Mouse (Mus musculus) neural tube, embryonic 15.5 days (tissue): ENCODE measurements around the gene Cltb. TPM values are rescaled to one million over a fixed set of nuclear protein-coding genes. Genes with fewer than 3 reads are reported as not detected.
A peak's percentile ranks its signal among the peaks of the same experiment; 100 is the strongest.
"Not testable (repeated sequence)": the region's sequence is repeated elsewhere in the genome, so short reads cannot be mapped to it uniquely, and the experiment has no call there.

ENCODE experiments used
- ATAC-seq: fragments of 200-750 bp; cut with Nextera tagmentation; 2 replicates; pipeline ENCODE4 v1.8.0; 2017; ENCODE audit warnings: mild to moderate bottlenecking, moderate TSS enrichment, moderate library complexity; ENCODE audit not compliant: low FRiP score
- H3K27ac ChIP-seq: fragments of 300-500 bp; sonication (generic); replicated peaks from 2 replicates; pipeline ENCODE4 v1.5.1; 2015; ENCODE audit warnings: mild to moderate bottlenecking, inconsistent platforms
- H3K27me3 ChIP-seq: fragments of 300-500 bp; sonication (generic); replicated peaks from 2 replicates; pipeline ENCODE4 v1.6.1; 2015; ENCODE audit warnings: inconsistent platforms
- H3K36me3 ChIP-seq: fragments of 300-500 bp; sonication (generic); 2 replicates; pipeline ENCODE4 v1.6.1; 2015; ENCODE audit warnings: inconsistent platforms
- H3K4me1 ChIP-seq: fragments of 300-500 bp; sonication (generic); 2 replicates; pipeline ENCODE4 v1.6.1; 2015; ENCODE audit warnings: inconsistent platforms
- H3K4me2 ChIP-seq: fragments of 300-500 bp; sonication (generic); 2 replicates; pipeline ENCODE4 v1.6.1; 2015; ENCODE audit warnings: inconsistent platforms, mild to moderate bottlenecking, moderate library complexity
- H3K4me3 ChIP-seq: fragments of 300-500 bp; sonication (generic); replicated peaks from 2 replicates; pipeline ENCODE4 v1.5.1; 2015; ENCODE audit warnings: mild to moderate bottlenecking, inconsistent platforms
- H3K9ac ChIP-seq: fragments of 300-500 bp; sonication (generic); replicated peaks from 2 replicates; pipeline ENCODE4 v1.6.1; 2015; ENCODE audit warnings: mild to moderate bottlenecking, inconsistent platforms
- H3K9me3 ChIP-seq: fragments of 300-500 bp; sonication (generic); replicated peaks from 2 replicates; pipeline ENCODE4 v1.6.1; 2016; ENCODE audit warnings: inconsistent platforms
- WGBS: fragments of 180-500 bp; shearing (Covaris S2); methylation state at CpG from one replicate; pipeline ENCODE4 v1.1.7; 2015; ENCODE audit warnings: mixed read lengths; 5-methylcytosine and 5-hydroxymethylcytosine counted together
- polyA plus RNA-seq: library from polyadenylated mRNA; unstranded; fragments of >200 nt; fragmentation: Nextera tagmentation; extraction: Ambion mirVana; gene quantifications from 2 replicates; pipeline ENCODE4 v1.2.1, GENCODE M21; 2015

The Cltb gene
- 230 and 259 TPM in 2 replicates for polyA plus RNA-seq

DNA sequence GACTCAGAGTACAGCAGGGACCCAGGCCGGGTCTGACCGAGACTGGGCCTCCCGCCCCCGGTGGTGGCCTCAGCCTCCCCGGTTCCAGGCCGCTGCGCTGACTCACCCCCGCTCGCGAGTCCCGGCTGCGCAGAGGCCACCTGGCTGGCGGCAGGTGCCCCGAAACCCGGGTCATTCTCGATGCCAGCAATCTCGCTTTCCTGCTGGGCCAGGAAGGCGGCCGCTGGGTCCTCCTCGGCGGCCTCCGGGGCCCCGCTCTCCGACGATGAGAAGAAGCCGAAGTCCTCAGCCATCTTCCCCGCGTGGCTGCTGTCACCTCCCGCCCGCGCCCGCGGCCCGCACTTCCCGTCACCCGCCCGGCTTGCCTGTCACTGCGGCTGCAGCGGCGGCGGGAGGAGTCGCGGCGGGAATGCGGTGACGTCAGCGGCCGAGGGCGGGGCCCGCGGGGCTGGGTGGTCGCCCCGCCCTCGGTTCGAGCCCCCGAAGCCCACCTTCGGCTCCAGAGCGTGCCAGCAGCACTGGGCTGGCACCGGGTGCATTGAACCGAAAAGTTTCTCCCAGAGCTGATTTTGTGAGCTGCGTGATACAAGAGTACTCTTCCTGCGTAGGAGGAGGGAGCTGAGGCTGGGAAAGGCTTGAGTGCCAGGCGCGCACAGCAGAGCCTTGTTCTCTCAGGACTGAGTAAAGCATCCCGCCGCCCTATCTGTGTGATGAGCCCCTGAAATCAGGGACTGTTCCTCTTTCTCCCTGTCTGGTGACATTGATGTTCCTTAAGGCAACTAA, at the start of gene Cltb:
TSS of gene Cltb (minus strand) at position 373 of the 783 bp plus-strand sequence.
- peak; percentile 83 for ATAC-seq
- under 1% methylated on average over 64 of the region's 66 CpGs for WGBS
- no peaks in the 10 kb centered on the region for H3K9me3 ChIP-seq
- H3K4me3 ChIP-seq, result peak within 1 kb of the TSS; percentile 81
- H3K27ac ChIP-seq, result peak within 1 kb of the TSS; percentile 88
- peak within 1 kb of the TSS; percentile 85 for H3K4me2 ChIP-seq
- H3K4me1 ChIP-seq, result peaks cover 33% of the 10 kb centered on the region
- H3K9ac ChIP-seq, result peak within 1 kb of the TSS; percentile 88
- peaks cover 8% of the 10 kb centered on the region for H3K36me3 ChIP-seq
- no peaks in the 10 kb centered on the region for H3K27me3 ChIP-seq

DNA sequence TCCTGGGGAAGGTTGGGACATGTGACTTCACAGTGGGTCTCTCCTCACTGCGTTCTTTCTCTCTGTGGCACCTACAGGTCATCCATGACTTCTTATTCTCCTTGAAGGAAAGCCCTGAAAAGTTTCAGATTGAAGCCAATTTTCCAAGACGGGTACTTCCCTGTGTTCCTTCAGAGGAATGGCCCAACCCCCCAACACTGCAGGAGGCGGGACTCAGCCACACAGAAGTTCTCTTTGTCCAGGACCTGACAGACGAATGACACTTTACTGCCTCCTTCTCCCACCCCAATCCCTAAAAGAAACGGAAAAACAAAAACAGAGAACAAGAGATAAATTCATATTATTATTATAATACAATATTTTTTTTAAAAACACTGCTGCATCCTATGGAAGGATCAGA, 49.7 kb upstream of the Cltb start:
- H3K9me3 ChIP-seq, result no peaks in the 10 kb centered on the region
- no peaks in the 10 kb centered on the region for H3K27me3 ChIP-seq
- H3K9ac ChIP-seq, result no peak overlapping the region
- no peak for ATAC-seq
- H3K4me3 ChIP-seq, result no peak overlapping the region
- H3K4me2 ChIP-seq, result no peak overlapping the region
- WGBS, result 50% methylated on average over 5 of the region's 5 CpGs
- no peaks in the 10 kb centered on the region for H3K4me1 ChIP-seq
- H3K36me3 ChIP-seq, result peaks cover 66% of the 10 kb centered on the region
- H3K27ac ChIP-seq, result no peak overlapping the region

DNA sequence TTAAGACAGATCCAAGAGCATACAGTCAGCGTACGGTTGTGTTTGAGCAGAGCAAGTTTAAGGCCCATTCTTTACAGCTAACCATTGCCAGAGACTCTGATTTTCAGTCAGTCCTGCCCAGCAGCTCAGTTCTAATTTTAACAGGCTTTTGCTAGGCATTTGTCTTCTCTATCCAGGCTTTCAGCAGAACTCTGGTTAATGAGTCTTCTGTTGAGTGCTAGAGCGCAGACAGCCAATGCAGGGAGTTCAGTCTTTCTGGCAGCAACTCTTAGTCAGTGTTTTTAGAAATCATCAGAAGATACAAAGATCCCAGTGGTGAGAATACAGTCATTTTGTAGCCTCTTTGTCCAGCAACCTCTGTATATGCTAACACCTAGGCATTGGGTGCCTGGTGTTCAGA, 39.3 kb upstream of the Cltb start:
- Histone ChIP-seq H3K27ac (no peak overlapping the region), H3K36me3 (peaks cover 88% of the 10 kb centered on the region), H3K27me3 (no peaks in the 10 kb centered on the region), H3K9ac (no peak overlapping the region), H3K4me3 (no peak overlapping the region), H3K4me2 (no peak overlapping the region), H3K9me3 (no peaks in the 10 kb centered on the region), H3K4me1 (no peaks in the 10 kb centered on the region)
- ATAC-seq, result no peak
- WGBS, result 94% methylated on average over 3 of the region's 3 CpGs

DNA sequence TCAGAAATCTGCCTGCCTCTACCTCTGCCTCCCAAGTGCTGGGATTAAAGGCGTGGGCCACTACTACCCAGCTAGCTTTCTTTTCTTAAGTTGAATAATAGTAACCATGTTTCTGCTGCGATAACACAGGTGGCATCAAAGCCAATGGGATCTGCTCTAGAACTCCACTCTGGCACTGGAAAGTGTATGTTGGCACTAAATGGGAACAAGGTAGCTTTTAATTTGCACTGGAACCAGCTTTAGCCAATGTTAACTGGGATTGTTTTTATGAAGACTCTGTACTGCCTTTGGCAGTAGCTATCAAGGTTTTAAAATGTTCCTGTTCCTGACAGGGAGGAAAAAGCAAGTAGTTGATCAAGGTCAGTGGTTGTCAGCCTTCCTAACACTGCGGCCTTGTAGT, 23.9 kb upstream of the Cltb start:
- H3K9me3 ChIP-seq, result no peaks in the 10 kb centered on the region
- no peak overlapping the region for H3K4me2 ChIP-seq
- H3K27ac ChIP-seq, result no peak overlapping the region
- no peak overlapping the region for H3K4me3 ChIP-seq
- no peaks in the 10 kb centered on the region for H3K4me1 ChIP-seq
- H3K9ac ChIP-seq, result no peak overlapping the region
- WGBS, result 94% methylated on average over 3 of the region's 3 CpGs
- no peaks in the 10 kb centered on the region for H3K27me3 ChIP-seq
- H3K36me3 ChIP-seq, result peaks cover 30% of the 10 kb centered on the region
- ATAC-seq, result no peak

DNA sequence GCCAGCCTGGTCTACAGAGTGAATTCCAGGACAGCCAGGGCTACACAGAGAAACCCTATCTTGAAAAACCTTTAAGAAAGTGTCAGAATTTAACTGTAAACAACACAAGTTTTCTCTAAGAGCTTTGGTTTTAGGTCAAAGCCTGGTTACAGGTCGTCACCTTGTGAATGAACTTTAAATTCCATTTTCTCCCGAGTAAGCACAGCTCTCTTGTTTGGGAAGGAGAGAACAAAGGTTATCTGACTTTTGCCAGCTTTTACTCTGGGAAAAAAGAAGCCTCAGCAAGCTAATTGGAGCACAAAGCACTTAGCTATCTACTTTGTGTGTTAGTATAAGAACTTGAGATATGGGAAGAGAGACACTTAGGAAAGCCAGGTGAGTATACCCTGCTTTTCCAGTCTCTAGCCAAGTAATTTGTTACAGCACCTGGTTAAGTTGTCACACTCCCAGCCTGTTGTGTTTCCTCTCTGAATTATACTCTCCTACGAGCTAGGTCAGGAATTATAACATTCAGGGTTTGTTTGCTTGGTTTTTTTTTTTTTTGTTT, 21.7 kb upstream of the Cltb start:
- Histone ChIP-seq H3K4me3 (no peak overlapping the region), H3K36me3 (peaks cover 12% of the 10 kb centered on the region), H3K4me2 (no peak overlapping the region), H3K27ac (no peak overlapping the region), H3K27me3 (no peaks in the 10 kb centered on the region), H3K9me3 (no peaks in the 10 kb centered on the region), H3K4me1 (no peaks in the 10 kb centered on the region), H3K9ac (no peak overlapping the region)
- 70% methylated on average over 3 of the region's 3 CpGs for WGBS
- no peak for ATAC-seq

DNA sequence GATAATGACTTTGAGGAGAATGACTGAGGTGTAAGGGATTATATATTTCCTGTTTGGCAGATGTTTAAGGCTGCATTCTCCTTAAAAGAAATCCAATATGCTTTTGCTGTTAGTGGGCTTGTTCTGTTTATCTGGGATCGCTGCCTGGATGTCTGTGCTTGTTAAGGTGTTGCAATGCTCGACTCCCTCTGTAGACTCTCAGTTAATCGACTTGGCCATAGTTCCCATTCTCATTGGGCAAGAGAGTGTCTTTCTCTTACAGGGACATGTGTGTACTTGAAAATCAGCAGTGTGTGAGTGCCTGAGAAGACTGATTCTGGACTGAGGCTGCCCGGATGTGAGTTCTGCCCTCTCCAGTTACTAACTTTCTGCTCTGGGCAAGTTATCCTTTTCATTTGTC, 18.0 kb upstream of the Cltb start:
- Histone ChIP-seq H3K27ac (no peak overlapping the region), H3K36me3 (peaks cover 12% of the 10 kb centered on the region; the same call in 1 of the 2 replicates), H3K9me3 (no peaks in the 10 kb centered on the region), H3K9ac (no peak overlapping the region), H3K4me2 (no peak overlapping the region), H3K4me3 (no peak overlapping the region), H3K4me1 (peaks cover 7% of the 10 kb centered on the region), H3K27me3 (no peaks in the 10 kb centered on the region)
- no peak for ATAC-seq
- 94% methylated on average over 4 of the region's 4 CpGs for WGBS

DNA sequence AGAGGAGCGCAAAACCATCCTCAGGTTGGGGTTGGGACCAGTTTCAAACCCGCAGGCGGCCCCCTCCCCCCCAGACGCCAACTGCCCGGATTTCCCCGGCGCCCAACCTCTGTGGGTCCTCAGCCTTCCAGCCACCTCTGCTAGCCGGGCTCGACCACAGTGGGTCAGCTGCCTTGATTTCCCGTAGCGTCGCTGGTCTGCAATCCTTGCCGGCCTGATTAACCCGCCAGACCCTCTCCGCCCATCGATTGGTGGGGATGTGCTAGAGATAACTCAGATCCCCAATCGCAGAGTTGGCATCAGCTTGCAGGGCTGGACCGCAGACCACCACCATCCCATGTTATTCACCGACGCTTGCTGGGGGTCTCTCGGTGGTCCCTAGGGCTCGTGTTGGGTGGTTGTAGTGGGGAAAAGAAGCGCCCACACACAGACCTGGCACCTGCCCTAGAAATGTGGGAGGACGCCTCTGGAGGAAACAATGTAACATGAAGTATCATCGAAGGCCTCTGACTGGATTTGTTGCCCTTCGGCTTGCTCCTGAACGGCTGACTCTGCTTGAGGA, 10.9 kb upstream of the Cltb start:
- Histone ChIP-seq H3K27ac (peak overlapping the region; percentile 90), H3K36me3 (no peaks in the 10 kb centered on the region), H3K9ac (peak overlapping the region; percentile 99), H3K27me3 (no peaks in the 10 kb centered on the region), H3K4me1 (peaks cover 24% of the 10 kb centered on the region), H3K9me3 (no peaks in the 10 kb centered on the region), H3K4me2 (peak overlapping the region; percentile 92), H3K4me3 (peak overlapping the region; percentile 94)
- ATAC-seq, result peak; percentile 71
- under 1% methylated on average over 27 of the region's 27 CpGs for WGBS

DNA sequence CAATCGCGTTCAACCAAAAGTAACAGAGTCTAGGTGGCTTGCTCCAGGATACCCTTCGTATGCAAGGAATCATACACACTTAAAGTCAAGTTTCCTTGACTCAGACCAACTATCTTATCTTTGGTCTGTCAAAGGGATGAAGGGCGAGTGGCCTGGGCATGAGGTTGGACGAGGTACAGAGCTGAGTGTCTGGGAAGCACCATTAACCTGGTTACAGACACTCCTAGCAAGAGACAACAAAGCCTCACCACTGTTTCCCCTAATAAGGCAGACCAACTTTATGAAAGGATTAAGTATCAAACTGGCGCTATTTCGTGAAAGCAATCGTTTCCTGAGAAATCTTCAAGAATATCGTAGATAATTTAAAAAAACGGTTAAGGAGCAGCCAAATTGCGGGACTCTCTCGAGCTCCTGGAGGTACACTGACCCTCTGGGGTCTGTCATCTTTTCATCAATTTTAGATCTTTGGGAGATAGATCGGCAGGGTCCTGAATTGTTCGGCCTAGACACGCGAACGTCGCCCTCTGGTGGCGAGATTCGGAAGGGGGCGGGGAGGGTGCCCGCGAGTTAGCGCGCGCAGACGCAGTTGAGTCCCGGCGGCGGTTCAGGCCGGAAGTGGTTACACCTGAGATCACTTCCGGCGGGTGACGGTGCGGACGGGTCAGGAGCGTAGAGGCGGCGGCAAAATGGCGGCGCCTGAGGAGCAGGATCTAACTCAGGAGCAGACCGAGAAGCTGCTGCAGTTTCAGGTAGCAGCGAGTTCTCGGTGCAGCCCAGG, 10.2 kb upstream of the Cltb start, which contains the start of gene Faf2:
TSS of gene Faf2 (plus strand) at position 630 of the 778 bp plus-strand sequence.
- peak; percentile 98 for ATAC-seq
- Histone ChIP-seq H3K4me2 (peak within 1 kb of the TSS; percentile 92), H3K4me3 (peak within 1 kb of the TSS; percentile 94), H3K27me3 (no peaks in the 10 kb centered on the region), H3K9ac (peak within 1 kb of the TSS; percentile 99), H3K27ac (peak within 1 kb of the TSS; percentile 90), H3K4me1 (peaks cover 24% of the 10 kb centered on the region), H3K9me3 (no peaks in the 10 kb centered on the region), H3K36me3 (no peaks in the 10 kb centered on the region)
- 12% methylated on average over 44 of the region's 44 CpGs for WGBS

DNA sequence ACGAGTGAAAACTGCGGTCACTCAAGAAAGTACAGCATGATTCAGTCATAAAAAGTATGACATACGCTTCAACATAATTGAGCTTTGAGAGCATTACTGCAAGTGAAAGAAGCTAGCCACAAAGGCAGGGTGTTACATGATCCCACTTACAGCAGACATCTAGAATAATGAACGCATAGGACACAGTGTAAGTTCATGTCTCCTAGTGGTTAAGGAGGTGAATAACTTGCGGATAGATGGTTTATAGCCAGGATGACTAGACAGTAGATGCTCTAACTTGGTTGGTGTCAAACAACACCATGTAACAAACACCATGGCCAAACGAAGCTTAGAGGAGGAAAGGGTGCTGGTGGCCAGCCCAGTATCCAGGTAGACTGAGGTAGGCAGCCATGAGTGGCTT, 5.9 kb upstream of the Cltb start:
- H3K36me3 ChIP-seq, result no peaks in the 10 kb centered on the region
- H3K9ac ChIP-seq, result no peak overlapping the region
- no peaks in the 10 kb centered on the region for H3K9me3 ChIP-seq
- no peaks in the 10 kb centered on the region for H3K27me3 ChIP-seq
- no peak overlapping the region for H3K27ac ChIP-seq
- 73% methylated on average over 6 of the region's 6 CpGs for WGBS
- no peak overlapping the region for H3K4me2 ChIP-seq
- no peak for ATAC-seq
- no peak overlapping the region for H3K4me3 ChIP-seq
- no peaks in the 10 kb centered on the region for H3K4me1 ChIP-seq

DNA sequence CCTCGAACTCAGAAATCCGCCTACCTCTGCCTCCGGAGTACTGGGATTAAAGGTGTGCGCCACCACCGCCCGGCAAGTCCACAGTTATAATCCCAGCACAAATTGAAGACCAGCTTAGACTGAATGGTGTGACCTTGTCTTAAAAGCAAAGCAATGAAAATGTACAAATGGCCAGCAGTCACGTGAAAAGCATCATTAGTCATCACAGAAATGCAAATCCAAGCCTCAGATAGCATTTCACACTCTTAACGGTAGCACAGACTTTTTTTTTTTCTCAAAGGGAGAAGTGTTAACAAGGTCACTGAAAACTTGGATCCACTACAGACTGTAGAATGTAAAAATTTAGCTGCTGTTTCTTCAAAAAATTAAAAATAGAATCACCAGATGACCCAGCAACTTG, 5.2 kb upstream of the Cltb start:
- no peaks in the 10 kb centered on the region for H3K27me3 ChIP-seq
- 86% methylated on average over 8 of the region's 8 CpGs for WGBS
- no peak overlapping the region for H3K4me2 ChIP-seq
- no peak overlapping the region for H3K9ac ChIP-seq
- no peaks in the 10 kb centered on the region for H3K9me3 ChIP-seq
- no peak overlapping the region for H3K27ac ChIP-seq
- H3K4me3 ChIP-seq, result no peak overlapping the region
- no peaks in the 10 kb centered on the region for H3K36me3 ChIP-seq
- ATAC-seq, result no peak
- H3K4me1 ChIP-seq, result no peaks in the 10 kb centered on the region

DNA sequence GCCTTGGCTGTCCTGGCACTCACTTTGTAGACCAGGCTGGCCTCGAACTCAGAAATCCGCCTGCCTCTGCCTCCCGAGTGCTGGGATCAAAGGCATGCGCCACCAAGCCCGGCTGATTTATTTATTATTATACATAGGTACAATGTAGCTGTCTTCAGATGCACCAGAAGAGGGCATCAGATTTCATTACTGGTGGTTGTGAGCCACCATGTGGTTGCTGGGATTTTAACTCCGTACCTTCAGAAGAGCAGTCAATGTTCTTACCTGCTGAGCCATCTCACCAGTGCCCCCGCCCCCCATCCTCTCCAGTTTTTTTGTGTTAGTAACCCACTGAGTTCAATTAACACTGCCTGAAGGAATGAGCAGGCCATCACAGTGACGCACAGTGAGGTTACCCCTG, 2.0 kb upstream of the Cltb start:
- H3K4me2 ChIP-seq, H3K9ac ChIP-seq, H3K36me3 ChIP-seq, H3K9me3 ChIP-seq, H3K4me3 ChIP-seq, H3K27me3 ChIP-seq, ATAC-seq, H3K27ac ChIP-seq: not testable (repeated sequence)
- 89% methylated on average over 8 of the region's 8 CpGs for WGBS
- peaks cover 27% of the 10 kb centered on the region for H3K4me1 ChIP-seq
